Mouse (Mus musculus): ENCODE measurements around the gene Rnf220. TPM values are rescaled to one million over a fixed set of nuclear protein-coding genes. Genes with fewer than 3 reads are reported as not detected.

The Rnf220 gene
- total and polyA plus RNA-seq, 3 experiments, result 64.4 to 117 (median 86.8) TPM

GRCm38 (mm10) chr4:117379803-117380557 is 116.9 kb downstream of the Rnf220 start:
- dilution Hi-C loops (cut with MboI; ENCODE audit: extremely low pct_ligation_motif_present, extremely low pct_unique_long_range_greater_than_20kb, low sequenced_read_pairs) (no loop called here), in situ Hi-C loops (cut with MboI; ENCODE audit: low pct_ligation_motif_present, low pct_unique_long_range_greater_than_20kb, low sequenced_read_pairs) (no loop called here)
- Histone ChIP-seq H3K4me3 (replicated peaks in 1 of 3; ENCODE audit: low read depth in 2 of 3, low read length in 2 of 3, poor library complexity in 1 of 3) (no peak overlapping the region), H3K36me3 (replicated peaks in 1 of 2; ENCODE audit: control insufficient read depth in 1 of 2, insufficient read depth in 1 of 2, low read length in 1 of 2) (no peaks in the 10 kb centered on the region), H3K27ac (ENCODE audit: insufficient read depth, low read depth) (no peak overlapping the region), H3K9ac (ENCODE audit: insufficient read depth, low read depth) (no peak overlapping the region), H3K4me1 (ENCODE audit: control insufficient read depth in 1 of 2, insufficient read depth in 2 of 2) (peaks cover 6 to 24% of the 10 kb centered on the region in 2 experiments), H3K4me2 (ENCODE audit: insufficient read depth, low read depth, poor library complexity, severe bottlenecking) (no peak overlapping the region), H3K27me3 (replicated peaks) (no peaks in the 10 kb centered on the region), H3K79me2 (replicated peaks; ENCODE audit: control insufficient read depth, extremely low read depth, insufficient read depth, poor library complexity, severe bottlenecking) (no peaks in the 10 kb centered on the region), H3K9me3 (replicated peaks; ENCODE audit: low read length) (peaks cover 9% of the 10 kb centered on the region)
- no peak for DNase-seq (ENCODE audit: extremely low read depth)
- TF ChIP-seq USF1 (IDR thresholded peaks at IDR 0.05; ENCODE audit: low read depth, low read length) (no peak), ZMIZ1 (IDR thresholded peaks at IDR 0.05; ENCODE audit: low read depth, low read length) (no peak), GABPA (IDR thresholded peaks at IDR 0.05; ENCODE audit: insufficient replicate concordance, low read depth, low read length) (no peak), E2F4 (IDR thresholded peaks at IDR 0.05; ENCODE audit: insufficient replicate concordance, low read depth, low read length) (no peak), ZKSCAN1 (IDR thresholded peaks at IDR 0.05; ENCODE audit: borderline replicate concordance, low read depth, low read length) (no peak), BHLHE40 (IDR thresholded peaks at IDR 0.05; ENCODE audit: low read depth, low read length) (no peak), UBTF (IDR thresholded peaks at IDR 0.05; ENCODE audit: low read depth, low read length) (no peak), EP300 (IDR thresholded peaks at IDR 0.05; ENCODE audit: low read length) (no peak), MYC (IDR thresholded peaks at IDR 0.05; ENCODE audit: low read depth, low read length) (no peak), KAT2A (IDR thresholded peaks at IDR 0.05; ENCODE audit: insufficient replicate concordance, low read length) (no peak), MXI1 (IDR thresholded peaks at IDR 0.05; ENCODE audit: low read depth, low read length) (no peak), MAZ (IDR thresholded peaks at IDR 0.05; ENCODE audit: low read depth, low read length) (no peak), IRF4 (IDR thresholded peaks at IDR 0.05; ENCODE audit: low read depth, low read length) (no peak), PAX5 (IDR thresholded peaks at IDR 0.05; ENCODE audit: low read length) (no peak), HCFC1 (IDR thresholded peaks at IDR 0.05; ENCODE audit: low read depth, low read length) (no peak), ZC3H11A (IDR thresholded peaks at IDR 0.05; ENCODE audit: low read depth, low read length) (no peak), CHD1 (IDR thresholded peaks at IDR 0.05; ENCODE audit: low read depth, low read length) (no peak), CHD2 (IDR thresholded peaks at IDR 0.05; ENCODE audit: low read length) (no peak), TCF12 (IDR thresholded peaks at IDR 0.05; ENCODE audit: low read depth, low read length) (no peak), MAFK (IDR thresholded peaks at IDR 0.05; ENCODE audit: insufficient replicate concordance, low read length) (no peak)

Data from CH12.LX (cell line).